Mouse (Mus musculus) midbrain, embryonic 12.5 days (tissue): ENCODE measurements around the gene Coro1c. TPM values are rescaled to one million over a fixed set of nuclear protein-coding genes. Genes with fewer than 3 reads are reported as not detected.

Experiments used
- ATAC-seq: fragments of 200-750 bp; cut with Nextera tagmentation; 2 replicates; pipeline ENCODE4 v1.8.0; 2017; ENCODE audit warnings: low read depth, moderate TSS enrichment, moderate library complexity; ENCODE audit not compliant: low FRiP score
- H3K27ac ChIP-seq: fragments of 300-500 bp; sonication (generic); replicated peaks from 2 replicates; pipeline ENCODE4 v1.5.1; 2016; ENCODE audit warnings: mild to moderate bottlenecking
- H3K27me3 ChIP-seq: fragments of 300-500 bp; sonication (generic); 2 replicates; pipeline ENCODE4 v1.6.1; 2016; ENCODE audit warnings: mild to moderate bottlenecking
- H3K36me3 ChIP-seq: fragments of 300-500 bp; sonication (generic); 2 replicates; pipeline ENCODE4 v1.6.1; 2016
- H3K4me1 ChIP-seq: fragments of 300-500 bp; sonication (generic); 2 replicates; pipeline ENCODE4 v1.6.1; 2016
- H3K4me2 ChIP-seq: fragments of 300-500 bp; sonication (generic); replicated peaks from 2 replicates; pipeline ENCODE4 v1.6.1; 2016; ENCODE audit warnings: mild to moderate bottlenecking, moderate library complexity
- H3K4me3 ChIP-seq: fragments of 300-500 bp; sonication (generic); 2 replicates; pipeline ENCODE4 v1.5.1; 2016; ENCODE audit warnings: mild to moderate bottlenecking
- H3K9ac ChIP-seq: fragments of 300-500 bp; sonication (generic); replicated peaks from 2 replicates; pipeline ENCODE4 v1.6.1; 2016; ENCODE audit warnings: mild to moderate bottlenecking, moderate library complexity
- H3K9me3 ChIP-seq: fragments of 300-500 bp; sonication (generic); 2 replicates; pipeline ENCODE4 v1.6.1; 2016; ENCODE audit warnings: mild to moderate bottlenecking
- WGBS: fragments of 180-500 bp; shearing (Covaris S2); methylation state at CpG from one replicate; pipeline ENCODE4 v1.1.7; 2016; 5-methylcytosine and 5-hydroxymethylcytosine counted together
- polyA plus RNA-seq: library from polyadenylated mRNA; unstranded; fragments of >200 nt; fragmentation: Nextera tagmentation; extraction: Ambion mirVana; gene quantifications from 2 replicates; pipeline ENCODE4 v1.2.1, GENCODE M21; 2016

Coro1c gene
- polyA plus RNA-seq, 1 experiment from 2014 or later: 227 TPM

GRCm38 (mm10) chr5:113831741-113832140 is 76.8 kb downstream of the Coro1c start:
- no peaks in the 10 kb centered on the region for H3K4me1 ChIP-seq
- no peak for ATAC-seq
- no peak overlapping the region for H3K9ac ChIP-seq

DNA sequence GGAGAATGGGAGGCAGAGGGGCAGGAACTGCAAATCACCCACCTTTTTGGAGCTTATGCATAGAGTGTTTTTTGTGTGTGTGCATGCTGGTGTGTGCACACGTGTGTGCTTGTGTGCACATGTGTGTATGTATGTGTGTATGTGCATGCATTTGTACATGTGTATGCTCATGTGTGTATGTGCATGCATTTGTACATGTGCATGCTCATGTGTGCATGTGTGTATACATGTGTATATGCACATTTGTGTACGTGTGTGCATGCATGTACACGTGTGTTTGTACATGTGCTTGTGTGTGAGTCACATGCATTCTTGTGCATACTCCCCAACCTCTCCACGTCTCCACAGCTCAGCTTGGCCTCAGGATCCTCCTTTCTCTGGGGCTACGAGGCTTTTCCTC is 77.8 kb downstream of the Coro1c start:
- H3K4me2 ChIP-seq: no peak overlapping the region
- no peaks in the 10 kb centered on the region for H3K9me3 ChIP-seq
- no peak overlapping the region for H3K9ac ChIP-seq
- no peaks in the 10 kb centered on the region for H3K4me1 ChIP-seq
- H3K27me3 ChIP-seq: no peaks in the 10 kb centered on the region
- 88% methylated on average over 5 of the region's 5 CpGs for WGBS
- H3K4me3 ChIP-seq: no peak overlapping the region
- no peak for ATAC-seq
- no peak overlapping the region for H3K27ac ChIP-seq
- H3K36me3 ChIP-seq: no peaks in the 10 kb centered on the region

More at GRCm38 (mm10) chr5:113831741-113832140, 76.8 kb downstream of the Coro1c start:
- no peaks in the 10 kb centered on the region for H3K27me3 ChIP-seq
- H3K27ac ChIP-seq: no peak overlapping the region
- no peaks in the 10 kb centered on the region for H3K9me3 ChIP-seq
- H3K4me2 ChIP-seq: no peak overlapping the region
- WGBS: 65% methylated on average over 3 of the region's 3 CpGs
- no peaks in the 10 kb centered on the region for H3K36me3 ChIP-seq
- no peak overlapping the region for H3K4me3 ChIP-seq

DNA sequence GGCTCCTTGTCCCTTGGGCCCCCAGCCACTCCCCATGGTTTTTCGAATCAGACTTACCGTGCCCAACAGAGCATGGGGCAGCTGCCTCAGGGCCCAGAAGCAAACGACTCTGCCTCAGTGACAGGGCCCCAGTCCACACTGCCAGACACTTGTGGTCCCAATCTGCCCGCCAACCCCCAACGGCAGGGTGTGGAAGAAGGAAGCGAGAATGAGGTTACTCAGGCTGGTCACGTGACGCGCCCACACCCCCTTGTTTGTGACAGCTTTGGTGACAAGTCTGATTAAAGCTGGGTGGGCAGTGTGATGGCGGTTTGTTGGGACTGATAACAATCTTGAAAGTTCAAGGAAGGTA is 78.3 kb downstream of the Coro1c start:
- no peaks in the 10 kb centered on the region for H3K4me1 ChIP-seq
- H3K27ac ChIP-seq: no peak overlapping the region
- H3K4me3 ChIP-seq: no peak overlapping the region
- H3K9me3 ChIP-seq: no peaks in the 10 kb centered on the region
- H3K9ac ChIP-seq: no peak overlapping the region
- H3K27me3 ChIP-seq: no peaks in the 10 kb centered on the region
- H3K4me2 ChIP-seq: no peak overlapping the region
- no peak for ATAC-seq
- 79% methylated on average over 10 of the region's 10 CpGs for WGBS
- no peaks in the 10 kb centered on the region for H3K36me3 ChIP-seq

- H3K36me3 ChIP-seq: no peaks in the 10 kb centered on the region
- WGBS: 87% methylated on average over 7 of the region's 7 CpGs
- H3K27me3 ChIP-seq: no peaks in the 10 kb centered on the region
- no peaks in the 10 kb centered on the region for H3K9me3 ChIP-seq
- H3K9ac ChIP-seq: no peak overlapping the region
- no peak overlapping the region for H3K4me3 ChIP-seq
- no peak overlapping the region for H3K4me2 ChIP-seq
- no peaks in the 10 kb centered on the region for H3K4me1 ChIP-seq
- no peak for ATAC-seq
- H3K27ac ChIP-seq: no peak overlapping the region
These were observed 78.8 kb downstream of the Coro1c start for GRCm38 (mm10) chr5:113829566-113830291.

DNA sequence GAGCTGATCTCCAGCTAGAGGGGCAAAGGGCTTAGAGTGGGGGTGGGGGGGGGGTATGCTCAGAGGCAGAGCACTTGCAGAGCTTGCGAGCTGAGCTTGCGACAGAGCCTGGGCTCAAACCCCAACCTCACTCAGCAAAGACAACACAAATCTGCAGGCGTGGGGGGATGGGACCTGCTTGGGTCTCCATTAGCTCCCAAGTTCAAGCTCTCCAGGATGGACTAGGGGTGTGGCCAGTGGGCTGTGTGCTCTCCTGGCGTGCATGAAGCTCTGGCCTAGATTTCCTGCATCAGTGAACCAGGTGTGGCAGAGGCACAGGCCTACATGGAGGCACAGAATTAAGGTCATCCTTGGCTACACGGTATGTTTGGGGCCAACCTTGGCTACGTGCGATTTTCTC is 80.1 kb downstream of the Coro1c start:
- Histone ChIP-seq H3K9ac (no peak overlapping the region), H3K4me1 (no peaks in the 10 kb centered on the region)
- 63% methylated on average over 7 of the region's 7 CpGs for WGBS

GRCm38 (mm10) chr5:113827991-113828411 is 80.6 kb downstream of the Coro1c start:
- no peaks in the 10 kb centered on the region for H3K9me3 ChIP-seq
- H3K27me3 ChIP-seq: no peaks in the 10 kb centered on the region
- no peak overlapping the region for H3K27ac ChIP-seq
- H3K4me1 ChIP-seq: no peaks in the 10 kb centered on the region
- no peaks in the 10 kb centered on the region for H3K36me3 ChIP-seq
- H3K9ac ChIP-seq: no peak overlapping the region
- no peak for ATAC-seq
- H3K4me2 ChIP-seq: no peak overlapping the region
- 63% methylated on average over 4 of the region's 4 CpGs for WGBS
- no peak overlapping the region for H3K4me3 ChIP-seq

More for the DNA sequence above, 80.1 kb downstream of the Coro1c start:
- no peaks in the 10 kb centered on the region for H3K27me3 ChIP-seq
- no peak overlapping the region for H3K27ac ChIP-seq
- H3K36me3 ChIP-seq: no peaks in the 10 kb centered on the region
- no peak overlapping the region for H3K4me2 ChIP-seq
- no peak overlapping the region for H3K4me3 ChIP-seq
- H3K9me3 ChIP-seq: no peaks in the 10 kb centered on the region
- no peak for ATAC-seq

DNA sequence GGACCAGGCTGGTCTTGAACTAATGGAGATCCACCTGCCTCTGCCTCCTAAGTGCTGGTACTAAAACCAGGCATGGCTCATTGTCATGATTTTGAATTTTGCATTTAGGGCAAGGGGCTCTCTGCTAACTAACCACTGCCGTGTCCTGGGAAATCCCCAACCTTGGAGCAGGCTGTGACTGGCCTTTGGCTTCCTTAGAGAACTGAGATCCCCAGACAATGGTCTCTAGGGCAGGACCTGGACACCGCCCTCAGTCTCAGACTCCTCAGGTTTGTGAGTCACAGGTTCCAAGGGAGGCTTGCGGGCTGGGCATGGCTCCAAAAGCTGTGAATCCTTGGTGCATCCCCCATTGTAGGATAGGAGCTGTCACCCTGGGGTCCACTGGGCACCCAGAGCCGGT is 81.9 kb downstream of the Coro1c start:
- no peaks in the 10 kb centered on the region for H3K9me3 ChIP-seq
- no peak overlapping the region for H3K27ac ChIP-seq
- H3K27me3 ChIP-seq: no peaks in the 10 kb centered on the region
- H3K36me3 ChIP-seq: no peaks in the 10 kb centered on the region
- no peak overlapping the region for H3K4me2 ChIP-seq
- no peak for ATAC-seq
- no peaks in the 10 kb centered on the region for H3K4me1 ChIP-seq
- no peak overlapping the region for H3K9ac ChIP-seq
- WGBS: 92% methylated on average over 4 of the region's 4 CpGs
- no peak overlapping the region for H3K4me3 ChIP-seq

DNA sequence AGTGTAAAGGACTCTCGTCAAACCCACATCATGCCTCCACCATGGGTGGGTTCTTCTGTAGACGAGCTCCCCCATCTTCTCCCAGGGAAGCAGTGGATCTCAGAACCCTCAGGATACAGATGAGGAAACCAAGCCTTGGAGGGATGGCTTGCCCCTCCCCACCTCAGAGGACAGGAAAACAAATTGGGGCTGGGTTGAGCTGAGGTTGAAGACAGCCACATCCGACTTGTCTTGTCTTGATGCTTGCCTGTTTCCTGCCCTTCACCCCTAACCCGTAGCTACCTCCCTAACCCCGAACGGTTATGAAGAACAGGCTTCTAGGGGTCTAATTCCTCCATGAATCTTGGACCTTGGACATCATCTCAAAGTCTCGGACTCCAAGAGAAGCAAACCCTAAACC is 83.0 kb downstream of the Coro1c start:
- H3K4me1 ChIP-seq: no peaks in the 10 kb centered on the region
- 86% methylated on average over 7 of the region's 7 CpGs for WGBS

GRCm38 (mm10) chr5:113824228-113824627 is 84.3 kb downstream of the Coro1c start:
- no peaks in the 10 kb centered on the region for H3K9me3 ChIP-seq
- H3K36me3 ChIP-seq: no peaks in the 10 kb centered on the region
- no peak overlapping the region for H3K4me3 ChIP-seq
- no peaks in the 10 kb centered on the region for H3K27me3 ChIP-seq
- H3K27ac ChIP-seq: no peak overlapping the region
- WGBS: 87% methylated on average over 4 of the region's 4 CpGs
- H3K4me1 ChIP-seq: no peaks in the 10 kb centered on the region
- no peak overlapping the region for H3K4me2 ChIP-seq
- no peak overlapping the region for H3K9ac ChIP-seq
- ATAC-seq: no peak

More for the DNA sequence above, 83.0 kb downstream of the Coro1c start:
- no peak overlapping the region for H3K4me3 ChIP-seq
- H3K36me3 ChIP-seq: no peaks in the 10 kb centered on the region
- no peak overlapping the region for H3K4me2 ChIP-seq
- H3K27ac ChIP-seq: no peak overlapping the region
- no peaks in the 10 kb centered on the region for H3K9me3 ChIP-seq
- no peaks in the 10 kb centered on the region for H3K27me3 ChIP-seq
- H3K9ac ChIP-seq: no peak overlapping the region
- no peak for ATAC-seq

- ATAC-seq: no peak
- WGBS: 69% methylated on average over 14 of the region's 14 CpGs
These were observed 90.0 kb downstream of the Coro1c start for GRCm38 (mm10) chr5:113818572-113818971.

DNA sequence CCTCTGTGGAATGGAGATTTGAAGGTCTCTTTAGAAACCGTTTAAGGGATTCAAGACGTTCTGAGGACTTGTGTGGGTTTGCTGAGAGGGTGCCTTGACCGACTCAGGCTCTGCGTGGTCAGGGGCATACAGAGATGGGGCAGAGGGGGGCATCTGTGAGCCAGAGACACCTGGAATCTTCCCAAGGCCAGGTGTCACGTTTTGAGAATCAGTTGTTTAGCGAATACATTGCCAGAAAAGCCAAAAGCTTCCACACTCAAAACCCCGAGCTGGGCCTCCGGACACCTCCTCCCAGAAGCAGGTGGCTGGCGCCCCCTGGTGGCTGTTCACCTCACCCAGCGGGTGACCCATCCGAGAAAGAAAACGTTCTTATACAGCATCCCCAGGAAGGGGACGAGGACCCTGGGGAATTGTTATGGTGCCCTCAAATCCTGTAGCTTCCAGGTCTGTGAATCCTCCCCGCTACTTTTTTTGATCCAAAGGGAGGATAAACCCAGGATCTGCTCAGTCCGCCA is 92.9 kb downstream of the Coro1c start:
- no peak overlapping the region for H3K27ac ChIP-seq
- no peak overlapping the region for H3K4me2 ChIP-seq

More at GRCm38 (mm10) chr5:113818572-113818971, 90.0 kb downstream of the Coro1c start:
- no peaks in the 10 kb centered on the region for H3K36me3 ChIP-seq
- no peak overlapping the region for H3K27ac ChIP-seq
- no peaks in the 10 kb centered on the region for H3K4me1 ChIP-seq
- peaks cover 26% of the 10 kb centered on the region for H3K27me3 ChIP-seq
- no peak overlapping the region for H3K4me2 ChIP-seq
- H3K9ac ChIP-seq: no peak overlapping the region
- no peak overlapping the region for H3K4me3 ChIP-seq
- H3K9me3 ChIP-seq: no peaks in the 10 kb centered on the region

GRCm38 (mm10) chr5:113815041-113815389 is 93.5 kb downstream of the Coro1c start:
- Histone ChIP-seq H3K9me3 (peaks cover 7% of the 10 kb centered on the region; the same call in 1 of the 2 replicates), H3K4me2 (no peak overlapping the region), H3K27ac (no peak overlapping the region), H3K4me1 (no peaks in the 10 kb centered on the region), H3K9ac (no peak overlapping the region), H3K36me3 (no peaks in the 10 kb centered on the region), H3K4me3 (no peak overlapping the region), H3K27me3 (peaks cover 32% of the 10 kb centered on the region)
- ATAC-seq: no peak
- WGBS: 50% methylated on average over 11 of the region's 11 CpGs

More for the DNA sequence above, 92.9 kb downstream of the Coro1c start:
- peaks cover 3% of the 10 kb centered on the region; the same call in 1 of the 2 replicates for H3K9me3 ChIP-seq
- no peak overlapping the region for H3K4me3 ChIP-seq
- 14% methylated on average over 15 of the region's 15 CpGs for WGBS
- ATAC-seq: no peak
- no peaks in the 10 kb centered on the region for H3K4me1 ChIP-seq
- no peak overlapping the region for H3K9ac ChIP-seq
- H3K27me3 ChIP-seq: peaks cover 32% of the 10 kb centered on the region
- H3K36me3 ChIP-seq: no peaks in the 10 kb centered on the region
